Mouse (Mus musculus): ENCODE data around the gene Nrarp.

The Nrarp gene

GRCm38 (mm10) chr2:25184496-25184895 lies 3.9 kb downstream of the Nrarp start:
- peaks cover 49% of the 10 kb centered on the region for H3K4me1 ChIP-seq (replicated peaks; ENCODE audit: low read depth, low read length)
- H3K4me3 ChIP-seq (replicated peaks; ENCODE audit: low read length) = no peak overlapping the region
- TF ChIP-seq NANOG (IDR thresholded peaks at IDR 0.05; ENCODE audit: borderline replicate concordance, low read length) = no peak
- no peak for TF ChIP-seq CTCF (conservative IDR thresholded peaks at IDR 0.05; ENCODE audit: low read length)
- H3K36me3 ChIP-seq (ENCODE audit: insufficient read depth, low read length) = no peaks in the 10 kb centered on the region
- peaks cover 79% of the 10 kb centered on the region for H3K27me3 ChIP-seq (ENCODE audit: insufficient read depth, low read length)
- no peaks in the 10 kb centered on the region for H3K9me3 ChIP-seq (ENCODE audit: low read length)

GRCm38 (mm10) chr2:25185625-25186574 lies 5.3 kb downstream of the Nrarp start:
- H3K4me3 ChIP-seq (replicated peaks; ENCODE audit: low read length) = peak overlapping the region; percentile 80
- H3K9me3 ChIP-seq (ENCODE audit: low read length) = no peaks in the 10 kb centered on the region
- H3K4me1 ChIP-seq (replicated peaks; ENCODE audit: low read depth, low read length) = peaks cover 40% of the 10 kb centered on the region
- H3K36me3 ChIP-seq (ENCODE audit: insufficient read depth, low read length) = no peaks in the 10 kb centered on the region
- TF ChIP-seq CTCF (conservative IDR thresholded peaks at IDR 0.05; ENCODE audit: low read length) (peak; percentile 23; the same call in 1 of the 2 replicates), NANOG (IDR thresholded peaks at IDR 0.05; ENCODE audit: borderline replicate concordance, low read length) (no peak)
- peaks cover 70% of the 10 kb centered on the region for H3K27me3 ChIP-seq (ENCODE audit: insufficient read depth, low read length)

- Histone ChIP-seq H3K9me3 (ENCODE audit: low read length) (no peaks in the 10 kb centered on the region), H3K36me3 (ENCODE audit: insufficient read depth, low read length) (no peaks in the 10 kb centered on the region), H3K27me3 (ENCODE audit: insufficient read depth, low read length) (peaks cover 64% of the 10 kb centered on the region), H3K4me1 (replicated peaks; ENCODE audit: low read depth, low read length) (peaks cover 40% of the 10 kb centered on the region), H3K4me3 (replicated peaks; ENCODE audit: low read length) (peak overlapping the region; percentile 80)
- TF ChIP-seq CTCF (conservative IDR thresholded peaks at IDR 0.05; ENCODE audit: low read length) = no peak
- TF ChIP-seq POU5F1 (IDR thresholded peaks at IDR 0.05; ENCODE audit: borderline replicate concordance, low read length) = no peak
- no peak for TF ChIP-seq NANOG (IDR thresholded peaks at IDR 0.05; ENCODE audit: borderline replicate concordance, low read length)
Observed at GRCm38 (mm10) chr2:25186575-25186930, 6.0 kb downstream of the Nrarp start.

GRCm38 (mm10) chr2:25187841-25188240 lies 7.3 kb downstream of the Nrarp start:
- Histone ChIP-seq H3K27me3 (ENCODE audit: insufficient read depth, low read length) (peaks cover 52% of the 10 kb centered on the region), H3K4me1 (replicated peaks; ENCODE audit: low read depth, low read length) (peaks cover 31% of the 10 kb centered on the region), H3K4me3 (replicated peaks; ENCODE audit: low read length) (no peak overlapping the region), H3K36me3 (ENCODE audit: insufficient read depth, low read length) (no peaks in the 10 kb centered on the region), H3K9me3 (ENCODE audit: low read length) (no peaks in the 10 kb centered on the region)
- TF ChIP-seq POU5F1 (IDR thresholded peaks at IDR 0.05; ENCODE audit: borderline replicate concordance, low read length) (no peak), NANOG (IDR thresholded peaks at IDR 0.05; ENCODE audit: borderline replicate concordance, low read length) (no peak), CTCF (conservative IDR thresholded peaks at IDR 0.05; ENCODE audit: low read length) (no peak)

GRCm38 (mm10) chr2:25193330-25193770 lies 12.8 kb downstream of the Nrarp start:
- Histone ChIP-seq H3K36me3 (ENCODE audit: insufficient read depth, low read length) (peaks cover 15% of the 10 kb centered on the region), H3K4me3 (replicated peaks; ENCODE audit: low read length) (peak overlapping the region; percentile 81), H3K27me3 (ENCODE audit: insufficient read depth, low read length) (peaks cover 8% of the 10 kb centered on the region), H3K9me3 (ENCODE audit: low read length) (no peaks in the 10 kb centered on the region), H3K4me1 (replicated peaks; ENCODE audit: low read depth, low read length) (peaks cover 56% of the 10 kb centered on the region)
- peak; percentile 80 for TF ChIP-seq CTCF (conservative IDR thresholded peaks at IDR 0.05; ENCODE audit: low read length)
- TF ChIP-seq POU5F1 (IDR thresholded peaks at IDR 0.05; ENCODE audit: borderline replicate concordance, low read length) = no peak

GRCm38 (mm10) chr2:25194006-25194405 lies 13.4 kb downstream of the Nrarp start:
- H3K27me3 ChIP-seq (ENCODE audit: insufficient read depth, low read length) = peaks cover 8% of the 10 kb centered on the region
- H3K4me3 ChIP-seq (replicated peaks; ENCODE audit: low read length) = peak overlapping the region; percentile 81
- H3K9me3 ChIP-seq (ENCODE audit: low read length) = no peaks in the 10 kb centered on the region
- peaks cover 22% of the 10 kb centered on the region for H3K36me3 ChIP-seq (ENCODE audit: insufficient read depth, low read length)
- peaks cover 59% of the 10 kb centered on the region for H3K4me1 ChIP-seq (replicated peaks; ENCODE audit: low read depth, low read length)
- TF ChIP-seq NANOG (IDR thresholded peaks at IDR 0.05; ENCODE audit: borderline replicate concordance, low read length) = no peak
- no peak for TF ChIP-seq CTCF (conservative IDR thresholded peaks at IDR 0.05; ENCODE audit: low read length)
- no peak for TF ChIP-seq POU5F1 (IDR thresholded peaks at IDR 0.05; ENCODE audit: borderline replicate concordance, low read length)

GRCm38 (mm10) chr2:25194486-25195171 lies 14.1 kb downstream of the Nrarp start:
- H3K4me1 ChIP-seq (replicated peaks; ENCODE audit: low read depth, low read length) = peaks cover 60% of the 10 kb centered on the region
- H3K9me3 ChIP-seq (ENCODE audit: low read length) = no peaks in the 10 kb centered on the region
- peaks cover 28% of the 10 kb centered on the region for H3K36me3 ChIP-seq (ENCODE audit: insufficient read depth, low read length)
- H3K27me3 ChIP-seq (ENCODE audit: insufficient read depth, low read length) = peaks cover 8% of the 10 kb centered on the region
- peak overlapping the region; percentile 81 for H3K4me3 ChIP-seq (replicated peaks; ENCODE audit: low read length)
- no peak for TF ChIP-seq POU5F1 (IDR thresholded peaks at IDR 0.05; ENCODE audit: borderline replicate concordance, low read length)
- TF ChIP-seq CTCF (conservative IDR thresholded peaks at IDR 0.05; ENCODE audit: low read length) = no peak
- no peak for TF ChIP-seq NANOG (IDR thresholded peaks at IDR 0.05; ENCODE audit: borderline replicate concordance, low read length)

Measured in E14TG2a.4 (cell line).